Mouse (Mus musculus): ENCODE measurements around the gene Kif21b.

DNA sequence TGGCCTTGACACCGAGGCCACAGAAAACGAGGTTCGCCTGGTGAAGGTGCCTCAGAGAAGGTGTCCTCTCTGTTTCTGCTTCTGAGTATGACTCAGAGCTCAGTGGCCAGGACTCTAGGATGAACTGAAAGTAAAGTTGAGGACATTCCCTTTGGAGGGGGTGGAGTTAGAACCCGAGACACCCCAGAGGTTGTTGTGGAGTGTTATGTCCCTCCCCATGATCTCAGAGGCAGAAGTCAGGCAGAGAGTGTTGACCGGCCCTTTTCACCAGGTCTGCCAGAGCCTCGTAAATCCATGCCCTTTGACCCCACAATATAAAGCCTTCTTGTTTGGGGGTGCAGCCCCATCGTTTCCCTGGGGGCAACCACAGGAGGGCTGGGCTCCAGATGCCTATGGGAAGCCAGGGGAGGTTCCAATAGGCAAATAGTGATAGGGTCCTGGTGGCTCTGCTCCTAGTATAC lies 5.9 kb downstream of the Kif21b start:
- TF ChIP-seq CTCF (IDR thresholded peaks at IDR 0.05; ENCODE audit: low read depth, low read length) = no peak
- no peak for TF ChIP-seq POLR2AphosphoS5 (IDR thresholded peaks at IDR 0.05; ENCODE audit: insufficient replicate concordance, low read depth, low read length)
- no peak for TF ChIP-seq TAL1 (conservative IDR thresholded peaks at IDR 0.05; ENCODE audit: low read depth, low read length)

Data from G1E (cell line).